Mouse (Mus musculus) cerebellum, adult 2 months (tissue): ENCODE measurements around the gene Gm45062. TPM values are rescaled to one million over a fixed set of nuclear protein-coding genes. Genes with fewer than 3 reads are reported as not detected.
"Not testable (repeated sequence)": the region's sequence is repeated elsewhere in the genome, so short reads cannot be mapped to it uniquely, and the experiment has no call there.

Experiments
- DNase-seq, 2 experiments: peaks; one replicate each; pipeline ENCODE4 v3.0.0; 2021
- H3K27ac ChIP-seq: fragments of 200-500 bp; 2 replicates; pipeline ENCODE4 v1.5.1; 2012; ENCODE audit warnings: low read length, control low read depth, inconsistent platforms; ENCODE audit not compliant: insufficient read depth
- H3K27me3 ChIP-seq: fragments of 200-500 bp; 2 replicates; pipeline ENCODE4 v1.6.1; 2012; ENCODE audit warnings: inconsistent platforms, mild to moderate bottlenecking, low read length, moderate library complexity; ENCODE audit not compliant: control insufficient read depth, insufficient read depth
- H3K4me1 ChIP-seq: fragments of 200-500 bp; 2 replicates; pipeline ENCODE4 v1.6.1; 2011; ENCODE audit warnings: low read length; ENCODE audit not compliant: control insufficient read depth, insufficient read depth
- H3K4me3 ChIP-seq: fragments of 200-500 bp; replicated peaks from 2 replicates; pipeline ENCODE3; 2011; ENCODE audit warnings: mild to moderate bottlenecking, low read depth, low read length, control low read depth; ENCODE audit not compliant: insufficient read depth
- CTCF ChIP-seq: fragments of 200-500 bp; IDR thresholded peaks from 2 replicates; pipeline ENCODE4 v1.5.1; 2011; ENCODE audit warnings: low read depth, mild to moderate bottlenecking, control low read depth, low read length, moderate library complexity, borderline replicate concordance; ENCODE audit not compliant: insufficient read depth
- POLR2A ChIP-seq: fragments of 200-500 bp; IDR thresholded peaks from 2 replicates; pipeline ENCODE4 v1.6.1; 2011; ENCODE audit warnings: low read length, control low read depth, borderline replicate concordance; ENCODE audit not compliant: insufficient read depth
- WGBS: fragments of 180-500 bp; shearing (Covaris S2); methylation state at CpG from one replicate; pipeline ENCODE4 v1.1.7; 2018; 5-methylcytosine and 5-hydroxymethylcytosine counted together
- polyA plus RNA-seq: library from polyadenylated mRNA; depleted of rRNA; stranded (reverse); fragments of >200 nt; gene quantifications from 2 replicates; pipeline ENCODE4 v1.2.3, GENCODE M21; 2012

Gm45062 gene
- polyA plus RNA-seq, 1 experiment: 20.5 TPM

DNA sequence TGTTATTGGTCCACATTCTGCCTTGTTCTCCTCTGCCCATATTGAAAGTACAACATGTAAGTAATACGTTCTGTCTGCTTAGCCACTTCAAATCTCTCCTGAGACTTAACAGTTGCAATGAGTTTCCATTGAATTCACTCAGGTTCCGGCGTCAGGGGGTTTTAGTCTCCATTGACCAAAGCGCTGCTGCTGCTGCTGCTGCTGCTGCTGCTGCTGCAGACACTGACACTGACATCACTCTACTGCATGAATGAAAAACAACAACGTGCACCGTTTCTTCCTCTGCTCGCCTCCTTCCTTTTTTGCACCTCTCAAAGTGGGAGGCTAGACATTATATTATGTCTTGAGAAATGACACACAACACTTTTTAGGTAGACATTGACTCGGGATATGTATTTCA is 253.2 kb downstream of the Gm45062 start:
- TF ChIP-seq POLR2A (no peak), CTCF (no peak)
- Histone ChIP-seq H3K4me3 (peak overlapping the region; percentile 86), H3K4me1 (peaks cover 2% of the 10 kb centered on the region; the same call in 1 of the 2 replicates), H3K27me3 (no peaks in the 10 kb centered on the region), H3K27ac (peak overlapping the region; percentile 85; the same call in 1 of the 2 replicates)
- WGBS: 3% methylated on average over 8 of the region's 8 CpGs
- DNase-seq: peak; percentile 38 to 41

GRCm38 (mm10) chr6:8519687-8520086 is 260.4 kb downstream of the Gm45062 start:
- H3K4me1 ChIP-seq: peaks cover 6% of the 10 kb centered on the region; the same call in 1 of the 2 replicates
- TF ChIP-seq POLR2A (no peak), CTCF (no peak)
- no peak overlapping the region for H3K27ac ChIP-seq
- DNase-seq: no peak
- no peak overlapping the region for H3K4me3 ChIP-seq
- H3K27me3 ChIP-seq: no peaks in the 10 kb centered on the region
- WGBS: 81% methylated on average over 3 of the region's 3 CpGs

GRCm38 (mm10) chr6:8521231-8521630 is 262.0 kb downstream of the Gm45062 start:
- TF ChIP-seq POLR2A: no peak
- TF ChIP-seq CTCF: no peak
- peaks cover 6% of the 10 kb centered on the region; the same call in 1 of the 2 replicates for H3K4me1 ChIP-seq
- 94% methylated on average over 4 of the region's 4 CpGs for WGBS
- H3K27me3 ChIP-seq: no peaks in the 10 kb centered on the region
- no peak for DNase-seq
- no peak overlapping the region for H3K27ac ChIP-seq
- no peak overlapping the region for H3K4me3 ChIP-seq

DNA sequence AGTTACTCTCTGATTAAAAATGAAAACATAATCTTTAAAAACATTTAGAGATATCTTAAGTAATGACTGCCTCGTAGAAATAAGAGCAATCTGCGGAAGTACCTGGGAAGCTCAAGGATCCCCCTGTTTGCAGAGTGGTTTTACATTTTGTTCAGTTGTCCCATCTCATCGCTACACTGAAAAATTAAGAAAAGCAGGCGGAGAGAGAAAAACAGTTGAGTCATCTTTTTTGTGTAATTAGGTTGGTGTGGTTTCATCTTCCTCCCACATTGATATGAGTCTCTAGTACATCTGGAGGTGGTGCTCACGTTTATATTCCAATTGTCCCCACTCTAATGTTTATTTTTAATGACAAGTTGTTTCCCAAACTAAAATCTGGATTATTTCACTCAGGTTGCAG is 265.5 kb downstream of the Gm45062 start:
- H3K4me3 ChIP-seq: no peak overlapping the region
- 89% methylated on average over 5 of the region's 5 CpGs for WGBS
- TF ChIP-seq CTCF (no peak), POLR2A (no peak)
- H3K27ac ChIP-seq: no peak overlapping the region
- H3K27me3 ChIP-seq: no peaks in the 10 kb centered on the region
- no peaks in the 10 kb centered on the region for H3K4me1 ChIP-seq
- no peak for DNase-seq

- no peak overlapping the region for H3K4me3 ChIP-seq
- 72% methylated on average over 4 of the region's 4 CpGs for WGBS
- H3K27ac ChIP-seq: no peak overlapping the region
- TF ChIP-seq CTCF (no peak), POLR2A (no peak)
- no peak for DNase-seq
- H3K27me3 ChIP-seq: no peaks in the 10 kb centered on the region
- no peaks in the 10 kb centered on the region for H3K4me1 ChIP-seq
Measured at GRCm38 (mm10) chr6:8531104-8531894, 272.0 kb downstream of the Gm45062 start.

DNA sequence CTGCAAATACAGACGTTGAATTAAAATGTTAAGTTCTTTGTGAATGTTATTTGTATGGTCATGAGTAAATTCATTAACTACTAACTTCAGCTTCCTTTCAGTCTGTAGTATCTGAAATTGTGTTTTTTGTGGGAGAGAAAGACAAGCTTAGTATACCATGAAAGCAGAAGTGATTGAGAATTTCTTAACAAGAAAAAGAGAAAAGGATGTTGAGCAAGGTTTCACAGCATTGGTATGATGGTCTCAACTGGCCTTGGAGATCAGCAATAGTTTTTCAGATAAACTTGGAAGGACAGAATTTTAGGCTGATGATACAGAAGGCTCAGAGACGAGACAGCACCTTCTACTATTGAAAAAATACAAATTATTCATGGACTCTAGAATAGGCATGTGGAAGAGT is 277.7 kb downstream of the Gm45062 start:
- Histone ChIP-seq H3K4me1 (no peaks in the 10 kb centered on the region), H3K4me3 (no peak overlapping the region), H3K27ac (no peak overlapping the region), H3K27me3 (no peaks in the 10 kb centered on the region)
- DNase-seq: no peak
- TF ChIP-seq CTCF (no peak), POLR2A (no peak)
- WGBS: 64% methylated on average over 2 of the region's 2 CpGs

DNA sequence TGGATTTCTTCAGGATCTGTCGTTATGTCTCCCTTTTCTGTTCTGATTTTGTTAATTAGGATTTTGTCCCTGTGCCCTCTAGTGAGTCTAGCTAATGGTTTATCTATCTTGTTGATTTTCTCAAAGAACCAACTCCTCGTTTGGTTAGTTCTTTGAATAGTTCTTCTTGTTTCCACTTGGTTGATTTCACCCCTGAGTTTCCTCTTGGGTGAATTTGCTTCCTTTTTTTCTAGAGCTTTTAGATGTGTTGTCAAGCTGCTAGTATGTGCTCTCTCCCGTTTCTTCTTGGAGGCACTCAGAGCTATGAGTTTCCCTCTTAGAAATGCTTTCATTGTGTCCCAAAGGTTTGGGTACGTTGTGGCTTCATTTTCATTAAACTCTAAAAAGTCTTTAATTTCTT is 282.3 kb downstream of the Gm45062 start:
- not testable (repeated sequence) for DNase-seq, H3K4me3 ChIP-seq, H3K27ac ChIP-seq, H3K4me1 ChIP-seq, H3K27me3 ChIP-seq
- WGBS: 84% methylated on average over 4 of the region's 4 CpGs

GRCm38 (mm10) chr6:8544822-8545221 is 285.6 kb downstream of the Gm45062 start:
- no peak overlapping the region for H3K4me3 ChIP-seq
- no peak for TF ChIP-seq POLR2A
- TF ChIP-seq CTCF: no peak
- no peak overlapping the region for H3K27ac ChIP-seq
- WGBS: 46% methylated on average over 5 of the region's 5 CpGs
- DNase-seq: peak; percentile 21 to 34
- H3K27me3 ChIP-seq: no peaks in the 10 kb centered on the region
- 0 out of 2 replicates have a peak, but pooled peaks cover 2% of the 10 kb centered on the region for H3K4me1 ChIP-seq
